Mouse (Mus musculus) macrophage (primary cell): ENCODE data around the gene Ggact. TPM values are rescaled to one million over a fixed set of nuclear protein-coding genes. Genes with fewer than 3 reads are reported as not detected.

ENCODE experiments used
- H3K27ac ChIP-seq: fragments of 350-480 bp; formaldehyde crosslinking; 2 replicates; pipeline ENCODE4 v1.9.0; 2021
- H3K36me3 ChIP-seq: fragments of 350-480 bp; formaldehyde crosslinking; 2 replicates; pipeline ENCODE4 v1.9.0; 2021; ENCODE audit errors: inconsistent target
- H3K4me3 ChIP-seq: fragments of 350-480 bp; formaldehyde crosslinking; 2 replicates; pipeline ENCODE4 v1.9.0; 2021; ENCODE audit errors: inconsistent target
- H3K79me2 ChIP-seq: fragments of 350-480 bp; formaldehyde crosslinking; 2 replicates; pipeline ENCODE4 v1.9.0; 2021; ENCODE audit errors: inconsistent target
- WGBS: methylation state at CpG from one replicate; pipeline ENCODE4 v1.1.7; 2026; ENCODE audit warnings: inconsistent platforms; ENCODE audit not compliant: missing documents; 5-methylcytosine and 5-hydroxymethylcytosine counted together
- polyA plus RNA-seq: library from polyadenylated mRNA; stranded (reverse); fragments of 250-400 nt; gene quantifications from 3 replicates; pipeline ENCODE4 v1.2.4, GENCODE M21; 2018; ENCODE audit warnings: inconsistent platforms

Ggact gene
- polyA plus RNA-seq, 1 experiment from 2014 or later = 9.9 TPM

DNA sequence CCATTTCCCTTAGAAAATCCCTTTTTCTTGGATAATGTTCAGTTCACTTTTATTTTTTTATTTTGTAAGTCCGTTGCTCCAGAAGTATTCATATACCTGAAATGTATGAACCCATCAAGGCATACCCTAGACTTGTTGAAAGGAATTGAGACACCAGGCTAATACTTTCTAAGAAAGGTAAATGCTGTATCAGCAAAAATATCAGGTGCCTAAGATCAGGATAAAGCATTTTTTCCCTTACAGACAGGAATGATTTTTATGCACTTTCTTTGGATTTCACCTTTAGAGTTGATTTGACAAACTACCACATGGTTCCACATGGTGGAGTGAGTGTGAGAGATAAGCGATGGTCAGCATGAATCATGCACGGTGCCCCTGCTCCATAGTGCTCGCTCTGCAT, 120.2 kb downstream of the Ggact start:
- Histone ChIP-seq H3K36me3 (no peaks in the 10 kb centered on the region), H3K4me3 (no peak overlapping the region), H3K27ac (no peak overlapping the region), H3K79me2 (no peaks in the 10 kb centered on the region)
- 100% methylated on average over 4 of the region's 4 CpGs for WGBS

DNA sequence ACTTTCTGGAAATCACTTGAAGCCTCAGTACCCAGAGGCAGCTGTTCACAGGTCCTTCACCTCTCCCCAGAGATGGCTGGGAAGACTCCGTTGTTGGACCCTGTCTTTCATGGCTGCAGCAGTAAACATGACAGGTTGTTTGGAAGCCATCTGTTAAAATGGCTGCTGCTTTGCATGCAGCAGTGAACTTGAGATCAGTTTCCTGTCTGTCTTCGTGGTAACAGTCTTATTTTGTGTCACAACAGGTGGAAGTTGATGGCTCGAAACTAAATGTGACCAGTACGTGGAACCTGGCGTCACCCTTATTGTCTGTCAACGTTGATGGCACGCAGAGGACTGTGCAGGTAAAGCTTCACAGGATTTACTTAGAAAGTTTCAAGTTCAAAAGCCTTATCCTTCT, 123.4 kb downstream of the Ggact start:
- Histone ChIP-seq H3K4me3 (no peak overlapping the region), H3K36me3 (no peaks in the 10 kb centered on the region), H3K27ac (no peak overlapping the region), H3K79me2 (no peaks in the 10 kb centered on the region)
- 81% methylated on average over 7 of the region's 7 CpGs for WGBS

GRCm38 (mm10) chr14:122788199-122788598, 125.4 kb downstream of the Ggact start:
- Histone ChIP-seq H3K27ac (no peak overlapping the region), H3K36me3 (no peaks in the 10 kb centered on the region), H3K79me2 (no peaks in the 10 kb centered on the region), H3K4me3 (no peak overlapping the region)
- 32% methylated on average over 2 of the region's 2 CpGs for WGBS

DNA sequence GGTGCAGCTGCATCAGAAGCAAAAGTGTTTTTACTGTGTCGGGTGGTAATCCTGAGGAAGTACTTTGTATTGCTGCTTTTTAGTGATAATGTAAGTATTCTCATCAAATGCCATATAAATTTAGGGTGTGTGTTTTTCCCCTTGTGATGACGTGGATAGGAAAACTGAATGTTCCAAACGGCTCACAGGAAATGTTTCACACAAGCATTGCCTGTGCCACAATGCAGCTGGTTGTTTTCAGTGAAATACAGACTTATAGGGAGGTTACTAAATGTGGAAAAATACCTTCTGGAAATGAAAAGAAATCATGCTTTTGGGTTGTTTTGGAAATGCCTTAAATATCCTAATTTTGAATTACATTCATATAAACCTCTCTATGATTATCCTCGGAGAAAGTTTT, 128.9 kb downstream of the Ggact start:
- no peaks in the 10 kb centered on the region for H3K36me3 ChIP-seq
- 53% methylated on average over 4 of the region's 4 CpGs for WGBS

DNA sequence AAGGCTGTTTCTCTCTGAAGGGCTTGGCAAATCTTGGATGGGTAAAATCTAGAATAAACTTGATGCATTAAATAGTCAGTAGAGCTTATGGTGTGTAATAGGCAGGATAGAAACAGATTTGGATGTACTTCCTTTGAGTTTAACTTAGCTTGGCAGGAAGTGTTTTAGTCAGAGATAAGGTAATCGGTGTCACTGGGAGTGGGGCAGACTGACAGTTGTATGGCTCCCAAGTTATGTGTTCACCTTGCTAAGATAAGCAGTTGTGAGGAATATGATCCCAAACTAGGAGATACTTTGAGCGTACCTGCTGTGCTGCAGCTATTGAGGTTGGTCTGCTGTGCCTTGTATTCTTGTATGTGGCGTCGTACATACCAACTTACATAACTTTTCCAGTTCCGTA, 147.1 kb downstream of the Ggact start:
- no peak overlapping the region for H3K27ac ChIP-seq
- no peaks in the 10 kb centered on the region for H3K36me3 ChIP-seq
- no peak overlapping the region for H3K4me3 ChIP-seq
- WGBS = 86% methylated on average over 5 of the region's 5 CpGs
- H3K79me2 ChIP-seq = no peaks in the 10 kb centered on the region

More for the DNA sequence above, 128.9 kb downstream of the Ggact start:
- Histone ChIP-seq H3K79me2 (no peaks in the 10 kb centered on the region), H3K4me3 (no peak overlapping the region), H3K27ac (no peak overlapping the region)

Other genes with a start within 250 kb of the Ggact start
- gene Tmtc4, start 70.3 kb upstream of the Ggact start, polyA plus RNA-seq = 1.7 to 3.4 TPM (median 2.6 TPM) in 3 replicates